Mouse (Mus musculus) lung, postnatal 0 days (tissue): ENCODE results near the gene Tnfsf13.

ENCODE experiments used
- CTCF ChIP-seq: IDR thresholded peaks from 2 replicates; pipeline ENCODE4 v1.5.1; 2016; ENCODE audit warnings: antibody characterized with exemption, mild to moderate bottlenecking
- EP300 ChIP-seq: IDR thresholded peaks from 2 replicates; pipeline ENCODE4 v1.6.1; 2016; ENCODE audit warnings: antibody characterized with exemption, mild to moderate bottlenecking, control low read depth

GRCm38 (mm10) chr11:69662967-69663671 lies 22.5 kb downstream of the Tnfsf13 start:
- TF ChIP-seq CTCF: no peak
- TF ChIP-seq EP300: no peak
